Mouse (Mus musculus): Measurements from ENCODE around the gene Ccdc173.
A peak's percentile ranks its signal among the peaks of the same experiment; 100 is the strongest.
"Not testable (repeated sequence)": the region's sequence is repeated elsewhere in the genome, so short reads cannot be mapped to it uniquely, and the experiment has no call there.

The Ccdc173 gene

DNA sequence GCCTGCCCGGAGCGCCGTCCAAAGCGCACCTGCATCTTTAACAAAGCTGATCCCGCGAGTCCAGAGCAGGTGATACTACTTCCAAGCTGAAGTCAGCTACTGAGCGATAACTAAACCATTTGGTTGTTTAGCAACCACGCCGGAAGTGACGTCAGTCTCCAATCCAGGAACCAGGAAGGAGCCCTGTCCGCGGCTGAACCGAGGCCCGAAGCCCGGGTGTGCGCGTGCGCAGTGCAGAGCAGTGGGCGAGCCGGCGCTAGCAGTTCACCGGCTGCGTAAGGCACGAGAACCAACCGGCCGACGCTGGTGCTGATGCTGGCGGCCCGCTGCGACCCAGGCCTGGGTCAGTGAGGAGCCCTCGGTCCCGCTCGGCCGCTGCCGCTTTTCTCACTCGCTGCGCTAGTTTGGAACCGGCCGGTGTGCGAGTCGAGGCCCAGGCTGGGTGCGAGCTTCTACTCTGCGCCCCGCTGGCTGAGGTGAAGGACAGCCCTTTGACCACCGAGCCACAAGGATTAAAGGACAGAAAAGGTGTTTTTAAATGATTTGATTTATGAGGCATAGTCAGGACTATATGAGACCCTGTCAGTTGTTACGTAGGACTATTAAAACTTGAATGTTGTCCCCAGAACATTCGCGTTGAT lies at the start of gene Ccdc173, which contains the start of gene Phospho2:
TSS of gene Ccdc173 (minus strand) at position 147 of the 641 bp plus-strand sequence.
TSS of gene Phospho2 (plus strand) at position 195 of the 641 bp plus-strand sequence.
- peak; percentile 97 for DNase-seq (ENCODE audit: low spot score)

DNA sequence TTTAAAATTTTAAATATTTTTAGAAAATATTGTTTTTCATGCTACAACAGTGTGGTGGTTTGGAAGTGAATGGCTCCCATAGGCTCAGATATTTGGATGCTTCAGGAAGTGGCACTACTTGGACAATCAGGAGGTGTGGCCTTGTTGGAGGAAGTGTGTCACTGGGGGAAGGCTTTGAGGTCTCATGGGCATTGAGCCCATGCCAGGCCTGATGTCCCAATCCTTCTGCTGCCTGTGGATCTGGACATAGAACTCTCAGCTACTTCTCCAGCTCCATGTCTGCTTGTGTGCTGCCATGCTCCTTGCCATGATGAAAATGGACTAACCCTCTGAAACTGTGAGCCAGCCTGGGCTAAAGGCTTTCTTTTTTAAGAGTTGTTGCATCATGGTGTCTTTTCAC lies 49.3 kb upstream of the Ccdc173 start:
- DNase-seq (ENCODE audit: low spot score): no peak

GRCm38 (mm10) chr2:69837996-69838395 lies 48.6 kb upstream of the Ccdc173 start:
- DNase-seq (ENCODE audit: low spot score): no peak

GRCm38 (mm10) chr2:69837244-69837967 lies 48.0 kb upstream of the Ccdc173 start:
- no peak for DNase-seq (ENCODE audit: low spot score)

DNA sequence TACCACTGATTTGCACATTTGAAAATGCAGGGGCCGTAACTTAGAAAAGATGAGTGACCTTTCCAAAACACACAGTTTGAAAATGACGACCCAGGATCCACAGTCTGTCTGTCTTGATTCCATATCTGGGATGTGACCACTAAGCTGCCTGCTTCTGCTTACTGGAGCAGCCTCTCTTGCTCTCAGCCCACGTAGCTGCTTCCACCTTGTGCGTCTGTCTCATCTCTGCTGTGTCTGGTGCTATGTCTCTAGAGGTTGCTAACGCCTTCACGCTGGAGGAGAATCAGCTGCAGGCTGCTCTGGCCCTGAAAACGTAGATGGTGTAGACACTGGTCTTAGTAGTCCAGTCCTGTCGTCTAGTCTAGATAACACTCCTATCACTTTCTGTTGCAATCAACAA lies 40.7 kb upstream of the Ccdc173 start:
- DNase-seq (ENCODE audit: low spot score): no peak

GRCm38 (mm10) chr2:69829680-69830079 lies 40.3 kb upstream of the Ccdc173 start:
- no peak for DNase-seq (ENCODE audit: low spot score)

DNA sequence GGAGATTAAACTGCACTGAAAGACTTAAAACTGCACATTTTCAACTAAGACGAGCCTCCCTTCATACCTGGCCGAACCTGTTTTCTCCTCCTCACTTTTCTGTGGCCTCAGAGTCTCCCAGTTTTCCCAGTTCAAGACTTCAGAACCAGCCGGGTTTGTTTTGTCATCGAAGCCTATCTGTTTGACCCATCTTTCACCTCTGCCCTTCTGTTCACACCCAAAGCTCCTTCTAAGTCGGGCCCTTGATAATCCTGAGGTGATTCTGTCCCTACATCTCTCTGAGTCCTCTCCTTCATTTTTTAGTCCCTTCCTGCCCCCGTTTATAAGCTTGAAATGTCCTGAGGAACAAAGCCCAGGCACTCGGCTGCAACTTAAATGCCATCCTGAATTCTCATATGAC lies 38.7 kb upstream of the Ccdc173 start:
- DNase-seq (ENCODE audit: low spot score): no peak

GRCm38 (mm10) chr2:69826380-69826779 lies 37.0 kb upstream of the Ccdc173 start:
- no peak for DNase-seq (ENCODE audit: low spot score)

- no peak for DNase-seq (ENCODE audit: low spot score)
Observed at GRCm38 (mm10) chr2:69825898-69826297, 36.5 kb upstream of the Ccdc173 start.

GRCm38 (mm10) chr2:69823129-69823677 lies 33.8 kb upstream of the Ccdc173 start:
- no peak for DNase-seq (ENCODE audit: low spot score)

GRCm38 (mm10) chr2:69822361-69823128 lies 33.2 kb upstream of the Ccdc173 start:
- no peak for DNase-seq (ENCODE audit: low spot score)

GRCm38 (mm10) chr2:69821711-69822110 lies 32.3 kb upstream of the Ccdc173 start, which contains the start of gene Klhl23:
Gene Klhl23, plus strand, starts transcription at chr2:69821944.
- DNase-seq (ENCODE audit: low spot score): no peak

GRCm38 (mm10) chr2:69820201-69820600 lies 30.8 kb upstream of the Ccdc173 start:
- DNase-seq (ENCODE audit: low spot score): no peak

- no peak for DNase-seq (ENCODE audit: low spot score)
Observed at GRCm38 (mm10) chr2:69818350-69819085, 29.1 kb upstream of the Ccdc173 start.

GRCm38 (mm10) chr2:69816575-69816974 lies 27.2 kb upstream of the Ccdc173 start:
- no peak for DNase-seq (ENCODE audit: low spot score)

GRCm38 (mm10) chr2:69811349-69811748 lies 22.0 kb upstream of the Ccdc173 start:
- not testable (repeated sequence) for DNase-seq (ENCODE audit: low spot score)

- DNase-seq (ENCODE audit: low spot score): no peak
Observed at GRCm38 (mm10) chr2:69810169-69810568, 20.8 kb upstream of the Ccdc173 start.

DNA sequence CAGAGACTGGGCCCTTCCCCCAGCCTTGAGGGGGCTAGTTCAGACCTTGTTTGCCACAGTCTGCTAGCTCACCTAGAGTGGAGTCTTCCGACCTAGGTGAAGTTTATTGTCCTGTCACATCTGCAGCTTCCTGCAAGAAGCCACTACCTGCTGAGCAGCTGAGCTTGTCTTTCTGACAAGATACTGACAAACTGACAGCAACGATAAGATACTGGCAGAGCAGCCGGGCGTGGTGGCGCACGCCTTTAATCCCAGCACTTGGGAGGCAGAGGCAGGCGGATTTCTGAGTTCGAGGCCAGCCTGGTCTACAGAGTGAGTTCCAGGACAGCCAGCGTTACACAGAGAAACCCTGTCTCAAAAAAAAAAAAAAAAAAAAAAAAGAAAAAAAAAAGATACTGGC lies 15.3 kb upstream of the Ccdc173 start:
- not testable (repeated sequence) for DNase-seq (ENCODE audit: low spot score)

- DNase-seq (ENCODE audit: low spot score): no peak
Observed at GRCm38 (mm10) chr2:69803756-69804155, 14.4 kb upstream of the Ccdc173 start.

DNA sequence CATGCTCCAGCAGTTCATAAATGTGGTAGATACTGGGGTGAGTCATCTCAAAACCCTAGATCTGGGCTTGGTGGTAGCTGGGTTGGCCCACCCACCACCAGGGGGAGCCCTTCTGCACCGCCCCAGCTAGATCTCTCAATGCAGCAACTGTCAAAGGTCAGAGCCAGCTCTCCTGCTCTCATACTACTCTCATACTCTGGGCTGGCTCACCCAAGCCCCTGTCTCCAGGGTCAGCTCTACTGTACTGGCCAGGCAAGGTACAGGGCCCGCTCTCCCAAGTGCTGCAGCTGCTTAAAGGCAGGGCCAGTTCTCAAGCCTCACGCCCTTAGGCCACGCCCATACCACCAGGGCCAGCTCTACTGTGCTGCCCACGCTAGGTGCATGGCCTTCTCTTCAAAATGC lies 13.5 kb upstream of the Ccdc173 start:
- no peak for DNase-seq (ENCODE audit: low spot score)

- DNase-seq (ENCODE audit: low spot score): no peak
Observed at GRCm38 (mm10) chr2:69790722-69791121, 1.3 kb upstream of the Ccdc173 start.

- peak; percentile 41 for DNase-seq (ENCODE audit: low spot score)
Observed at GRCm38 (mm10) chr2:69790285-69790684, 910 bp upstream of the Ccdc173 start.

Measured in urinary bladder, postnatal 10 days (tissue).